Mouse (Mus musculus) E14TG2a.4 (cell line): Measurements from ENCODE around the gene Hsf5.

ENCODE experiments used
- H3K27me3 ChIP-seq: 2 replicates; pipeline ENCODE4 v1.6.1; 2014; ENCODE audit warnings: low read length, control low read depth; ENCODE audit not compliant: insufficient read depth
- H3K36me3 ChIP-seq: 2 replicates; pipeline ENCODE4 v1.6.1; 2014; ENCODE audit warnings: low read length, control low read depth; ENCODE audit not compliant: insufficient read depth
- H3K4me1 ChIP-seq: replicated peaks from 2 replicates; pipeline ENCODE4 v1.6.1; 2014; ENCODE audit warnings: low read depth, low read length, control low read depth
- H3K4me3 ChIP-seq: replicated peaks from 2 replicates; pipeline ENCODE4 v1.5.1; 2014; ENCODE audit warnings: mild to moderate bottlenecking, low read length
- H3K9me3 ChIP-seq: 2 replicates; pipeline ENCODE4 v1.6.1; 2014; ENCODE audit warnings: low read length, control low read depth
- CTCF ChIP-seq: conservative IDR thresholded peaks from 2 replicates; pipeline ENCODE4 v1.5.1; 2014; ENCODE audit warnings: low read length
- NANOG ChIP-seq: IDR thresholded peaks from 2 replicates; pipeline ENCODE4 v1.6.1; 2014; ENCODE audit warnings: borderline replicate concordance, low read length, mixed read lengths
- POU5F1 ChIP-seq: IDR thresholded peaks from 2 replicates; pipeline ENCODE4 v1.6.1; 2014; ENCODE audit warnings: low read length, borderline replicate concordance

Hsf5 gene

DNA sequence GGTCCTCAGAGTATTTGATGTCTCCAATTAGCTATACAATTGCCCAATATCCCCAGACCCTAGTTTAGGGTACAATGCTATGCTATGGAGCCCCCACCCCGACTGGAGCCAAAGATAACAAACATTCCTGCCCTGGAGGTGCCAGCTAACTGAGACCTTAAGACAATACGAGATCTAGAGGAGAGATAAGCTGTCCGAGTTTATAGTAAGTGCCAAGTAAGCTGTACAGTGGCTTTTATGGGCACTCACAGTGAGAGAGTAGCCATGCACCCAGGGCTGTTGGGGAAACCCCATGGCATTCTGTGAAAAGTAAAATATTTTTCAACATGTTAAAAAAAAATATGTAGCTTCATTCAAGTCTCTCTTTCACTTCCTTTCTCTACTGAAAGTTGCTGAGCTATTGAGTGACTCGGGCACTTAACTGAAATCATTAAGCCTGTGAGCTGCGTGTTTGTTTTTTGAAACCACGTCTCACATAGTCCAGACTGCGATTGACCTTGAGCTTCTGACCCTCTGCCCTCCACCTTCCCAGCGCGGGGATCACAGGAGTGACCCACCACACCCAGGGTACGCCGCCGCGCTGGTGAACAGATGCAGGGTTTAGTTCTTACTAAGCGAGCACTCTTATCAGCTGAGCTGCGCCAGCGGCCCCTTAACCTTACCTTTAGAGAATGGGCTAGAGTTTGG lies 73.2 kb downstream of the Hsf5 start:
- Histone ChIP-seq H3K36me3 (no peaks in the 10 kb centered on the region), H3K4me1 (peaks cover 32% of the 10 kb centered on the region), H3K27me3 (peaks cover 19% of the 10 kb centered on the region), H3K4me3 (no peak overlapping the region), H3K9me3 (no peaks in the 10 kb centered on the region)
- TF ChIP-seq POU5F1 (no peak), CTCF (no peak), NANOG (no peak)

DNA sequence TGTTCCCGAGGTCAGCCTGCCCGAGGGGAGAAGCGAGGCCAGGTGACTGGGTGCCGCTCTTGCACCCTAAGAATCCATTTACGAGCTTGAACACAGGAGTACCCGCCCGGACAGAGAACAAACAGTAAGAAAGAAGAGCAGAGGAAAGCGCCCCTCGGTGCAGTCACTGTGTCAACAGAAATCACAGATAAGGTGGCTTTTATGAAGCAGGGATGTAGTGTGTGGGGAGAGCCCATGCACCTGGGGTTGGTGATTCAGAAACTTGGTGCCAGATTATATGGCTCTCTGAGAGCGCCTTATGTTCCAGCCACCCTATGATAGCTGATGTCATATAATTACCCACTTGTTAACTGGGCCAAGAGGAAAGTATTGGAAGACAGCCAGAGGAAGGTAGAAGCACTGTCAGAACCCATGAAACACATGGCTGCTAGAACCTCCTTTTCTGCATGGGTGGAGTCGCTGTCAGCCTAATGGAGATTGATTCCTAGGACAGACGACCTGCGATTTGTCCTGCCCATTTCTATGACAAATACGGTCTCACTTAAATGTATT lies 80.2 kb downstream of the Hsf5 start:
- no peaks in the 10 kb centered on the region for H3K36me3 ChIP-seq
- H3K27me3 ChIP-seq, result peaks cover 8% of the 10 kb centered on the region; the same call in 1 of the 2 replicates
- peaks cover 4% of the 10 kb centered on the region; the same call in 1 of the 2 replicates for H3K4me1 ChIP-seq
- TF ChIP-seq POU5F1 (no peak), NANOG (no peak), CTCF (no peak)
- no peaks in the 10 kb centered on the region for H3K9me3 ChIP-seq
- H3K4me3 ChIP-seq, result no peak overlapping the region

DNA sequence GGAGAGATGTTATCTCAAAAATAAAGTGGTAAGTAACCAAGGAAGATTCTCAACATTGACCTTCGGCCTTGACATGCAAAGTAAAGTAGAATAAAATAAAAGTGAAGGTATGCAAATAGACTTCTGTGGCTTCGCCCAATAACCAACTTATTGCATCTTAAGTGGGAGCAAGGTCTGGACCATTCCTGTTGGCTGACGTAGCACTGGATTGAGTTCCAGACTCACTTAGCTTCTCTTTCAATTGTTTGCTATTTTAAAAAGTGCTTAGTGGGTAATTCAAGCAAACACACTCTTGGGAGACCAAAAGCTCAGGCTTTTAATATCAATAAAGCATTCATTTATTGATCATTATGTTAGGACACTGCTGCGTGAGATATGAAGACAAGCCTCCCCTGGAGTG lies 81.2 kb downstream of the Hsf5 start:
- H3K4me1 ChIP-seq, result peaks cover 4% of the 10 kb centered on the region; the same call in 1 of the 2 replicates
- TF ChIP-seq CTCF, result no peak

DNA sequence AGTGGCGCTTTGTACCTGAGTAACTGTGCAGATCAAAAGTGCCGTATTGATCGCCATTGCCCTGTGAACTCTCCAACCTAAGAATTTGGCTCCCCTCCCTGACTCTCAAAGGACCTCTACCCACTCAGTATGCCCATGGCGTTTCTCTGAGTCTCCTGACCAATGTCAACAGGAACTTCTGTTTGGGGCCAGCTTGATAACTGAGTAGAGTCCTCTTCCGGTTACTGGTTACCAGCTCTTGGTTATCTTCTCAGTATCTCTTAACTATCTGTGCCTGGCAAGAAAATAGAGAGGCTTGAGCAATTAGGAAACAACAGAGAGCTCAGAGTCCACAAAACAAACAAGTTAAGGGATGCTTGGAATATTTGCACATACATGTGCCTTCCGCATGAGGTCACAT lies 84.1 kb downstream of the Hsf5 start:
- H3K27me3 ChIP-seq, result peaks cover 21% of the 10 kb centered on the region; the same call in 1 of the 2 replicates
- no peaks in the 10 kb centered on the region for H3K36me3 ChIP-seq
- H3K9me3 ChIP-seq, result no peaks in the 10 kb centered on the region
- peaks cover 4% of the 10 kb centered on the region; the same call in 1 of the 2 replicates for H3K4me1 ChIP-seq
- TF ChIP-seq POU5F1, result no peak
- TF ChIP-seq CTCF, result no peak
- TF ChIP-seq NANOG, result no peak
- H3K4me3 ChIP-seq, result no peak overlapping the region

More for the DNA sequence above, 81.2 kb downstream of the Hsf5 start:
- Histone ChIP-seq H3K36me3 (no peaks in the 10 kb centered on the region), H3K9me3 (no peaks in the 10 kb centered on the region), H3K27me3 (peaks cover 11% of the 10 kb centered on the region; the same call in 1 of the 2 replicates), H3K4me3 (no peak overlapping the region)

DNA sequence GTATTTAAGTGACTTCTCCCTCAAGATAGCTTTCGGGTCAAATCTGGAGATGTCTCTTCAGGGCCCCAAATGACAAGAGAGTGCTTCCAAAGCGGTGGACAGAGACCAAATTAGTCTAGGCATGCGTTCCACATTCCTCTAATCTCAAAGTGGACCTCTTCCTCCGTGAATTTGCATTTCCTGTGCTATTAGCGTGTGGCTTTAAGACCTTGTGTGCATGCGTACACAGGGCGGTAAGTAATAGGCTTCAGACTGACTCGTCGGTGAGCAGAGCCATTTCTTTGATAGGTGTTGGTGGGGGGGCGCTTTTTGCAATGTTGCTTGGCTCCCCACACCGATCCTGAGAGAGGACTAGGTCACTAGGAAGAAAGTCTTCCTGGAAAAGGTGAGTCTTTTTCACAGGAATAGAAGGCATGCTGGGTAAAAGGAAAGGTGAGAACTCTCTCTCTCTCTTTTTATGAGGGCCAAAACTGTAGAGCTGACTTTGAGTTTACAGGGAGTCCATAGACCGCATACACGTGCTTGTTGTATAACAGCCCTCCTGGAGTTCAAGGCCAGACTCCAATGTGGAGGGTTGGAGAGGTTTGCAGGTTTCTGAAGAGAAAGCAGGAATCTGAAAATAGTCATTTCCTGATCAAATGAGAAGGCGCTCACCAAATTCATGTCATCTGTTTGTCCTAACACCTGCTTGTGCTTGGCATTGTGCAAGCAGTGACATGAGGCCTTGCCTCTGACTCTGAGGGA lies 85.1 kb downstream of the Hsf5 start:
- Histone ChIP-seq H3K9me3 (no peaks in the 10 kb centered on the region), H3K36me3 (no peaks in the 10 kb centered on the region), H3K4me3 (no peak overlapping the region), H3K27me3 (peaks cover 27% of the 10 kb centered on the region), H3K4me1 (peaks cover 11% of the 10 kb centered on the region)
- TF ChIP-seq CTCF (no peak), NANOG (no peak), POU5F1 (no peak)

DNA sequence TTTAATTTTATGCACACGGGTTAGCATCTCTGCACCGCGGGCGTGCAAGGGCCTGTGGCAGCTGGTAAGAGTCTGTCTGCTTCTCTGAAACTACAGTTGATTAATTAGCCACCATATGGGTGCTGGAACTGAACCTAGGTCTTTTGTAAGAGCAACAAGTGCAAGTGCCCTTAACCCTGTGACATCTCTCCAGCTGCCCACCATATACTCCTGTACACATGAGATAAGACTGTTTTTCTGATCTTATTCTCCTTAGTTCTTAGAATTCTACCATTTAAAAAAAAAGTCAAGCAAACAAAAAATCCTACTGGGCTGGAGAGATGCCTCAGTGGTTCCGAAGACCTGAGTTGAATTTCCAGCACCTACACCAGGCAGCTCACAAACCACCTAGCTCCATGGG lies 86.7 kb downstream of the Hsf5 start:
- H3K36me3 ChIP-seq, result no peaks in the 10 kb centered on the region
- TF ChIP-seq NANOG, result no peak
- H3K27me3 ChIP-seq, result peaks cover 35% of the 10 kb centered on the region
- H3K4me3 ChIP-seq, result no peak overlapping the region
- peaks cover 21% of the 10 kb centered on the region for H3K4me1 ChIP-seq
- no peaks in the 10 kb centered on the region for H3K9me3 ChIP-seq

DNA sequence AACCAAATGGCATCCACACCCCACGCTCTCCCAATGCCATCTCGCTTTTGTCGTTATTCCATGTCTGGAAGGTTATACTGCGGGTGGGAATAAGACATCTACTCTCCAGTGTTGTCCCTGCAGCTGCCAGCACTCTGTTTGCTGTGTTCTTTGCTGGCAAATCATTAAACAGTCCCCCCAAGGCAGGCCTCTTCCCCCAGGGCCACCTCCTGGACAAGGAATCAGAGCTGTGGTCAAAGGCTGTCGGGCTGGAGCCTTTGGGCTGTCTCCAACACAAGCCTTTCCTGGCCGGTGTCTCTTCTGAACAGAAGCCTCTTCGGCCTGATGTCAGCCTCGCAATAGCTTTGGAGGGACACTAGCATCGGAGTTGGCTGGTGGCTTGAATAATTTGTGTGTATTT lies 87.3 kb downstream of the Hsf5 start:
- peaks cover 41% of the 10 kb centered on the region for H3K27me3 ChIP-seq
- H3K4me3 ChIP-seq, result no peak overlapping the region
- H3K9me3 ChIP-seq, result no peaks in the 10 kb centered on the region
- no peaks in the 10 kb centered on the region for H3K36me3 ChIP-seq
- H3K4me1 ChIP-seq, result peaks cover 27% of the 10 kb centered on the region
- TF ChIP-seq CTCF (no peak), NANOG (no peak), POU5F1 (no peak)

DNA sequence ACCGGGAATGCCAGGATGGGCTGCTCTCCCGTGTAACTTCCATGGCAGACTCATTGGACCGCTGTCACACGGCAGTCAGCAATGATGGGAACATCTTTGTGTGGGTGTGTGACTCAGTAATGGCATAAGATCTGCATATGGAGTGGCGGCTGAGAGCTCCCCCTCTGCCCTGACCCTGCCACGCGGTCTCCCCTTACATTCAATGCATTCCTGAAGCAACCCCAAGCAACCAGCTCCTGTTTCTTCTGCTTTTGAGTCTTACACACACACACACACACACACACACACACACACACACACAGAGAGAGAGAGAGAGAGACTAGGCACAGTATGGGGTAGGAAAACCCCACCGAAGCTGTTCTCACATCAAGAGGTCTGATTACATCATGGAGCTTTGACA lies 90.6 kb downstream of the Hsf5 start:
- no peak for TF ChIP-seq POU5F1
- Histone ChIP-seq H3K9me3 (no peaks in the 10 kb centered on the region), H3K27me3 (peaks cover 63% of the 10 kb centered on the region), H3K36me3 (no peaks in the 10 kb centered on the region), H3K4me1 (peaks cover 57% of the 10 kb centered on the region), H3K4me3 (no peak overlapping the region)
